Mouse (Mus musculus) intestine, embryonic 15.5 days (tissue): ENCODE results near the gene Gm7168. TPM values are rescaled to one million over a fixed set of nuclear protein-coding genes. Genes with fewer than 3 reads are reported as not detected.
"Not testable (repeated sequence)": the region's sequence is repeated elsewhere in the genome, so short reads cannot be mapped to it uniquely, and the experiment has no call there.

Experiments used
- ATAC-seq: fragments of 200-750 bp; cut with Nextera tagmentation; 2 replicates; pipeline ENCODE4 v1.8.0; 2017; ENCODE audit warnings: moderate TSS enrichment, moderate library complexity
- H3K27ac ChIP-seq: fragments of 300-500 bp; sonication (generic); 2 replicates; pipeline ENCODE4 v1.5.1; 2015; ENCODE audit warnings: mild to moderate bottlenecking, inconsistent platforms
- H3K27me3 ChIP-seq: fragments of 300-500 bp; sonication (generic); replicated peaks from 2 replicates; pipeline ENCODE4 v1.6.1; 2015; ENCODE audit warnings: inconsistent platforms
- H3K36me3 ChIP-seq: fragments of 300-500 bp; sonication (generic); 2 replicates; pipeline ENCODE4 v1.6.1; 2015; ENCODE audit warnings: inconsistent platforms
- H3K4me1 ChIP-seq: fragments of 300-500 bp; sonication (generic); replicated peaks from 2 replicates; pipeline ENCODE4 v1.6.1; 2015; ENCODE audit warnings: inconsistent platforms
- H3K4me2 ChIP-seq: fragments of 300-500 bp; sonication (generic); replicated peaks from 2 replicates; pipeline ENCODE4 v1.6.1; 2015; ENCODE audit warnings: mild to moderate bottlenecking, inconsistent platforms
- H3K4me3 ChIP-seq: fragments of 300-500 bp; sonication (generic); replicated peaks from 2 replicates; pipeline ENCODE4 v1.5.1; 2015; ENCODE audit warnings: inconsistent platforms
- H3K9ac ChIP-seq: fragments of 300-500 bp; sonication (generic); 2 replicates; pipeline ENCODE4 v1.6.1; 2015; ENCODE audit warnings: inconsistent platforms
- H3K9me3 ChIP-seq: fragments of 300-500 bp; sonication (generic); 2 replicates; pipeline ENCODE4 v1.6.1; 2016; ENCODE audit warnings: inconsistent platforms
- WGBS: fragments of 180-500 bp; shearing (Covaris S2); methylation state at CpG from one replicate; pipeline ENCODE4 v1.1.7; 2015; 5-methylcytosine and 5-hydroxymethylcytosine counted together
- polyA plus RNA-seq: library from polyadenylated mRNA; unstranded; fragments of >200 nt; fragmentation: Nextera tagmentation; extraction: Ambion mirVana; gene quantifications from 2 replicates; pipeline ENCODE4 v1.2.1, GENCODE M21; 2015

The Gm7168 gene
- polyA plus RNA-seq = not detected in 2 replicates

GRCm38 (mm10) chr17:13948073-13948472, at the start of gene Gm7168:
Gene Gm7168, plus strand, starts transcription at chr17:13948373.
- not testable (repeated sequence) for H3K4me2 ChIP-seq, H3K9me3 ChIP-seq, H3K36me3 ChIP-seq, H3K4me3 ChIP-seq, H3K9ac ChIP-seq, ATAC-seq, H3K4me1 ChIP-seq, H3K27ac ChIP-seq, H3K27me3 ChIP-seq
- WGBS = 81% methylated on average over 1 of the region's 2 CpGs

GRCm38 (mm10) chr17:13898838-13899237, 49.3 kb upstream of the Gm7168 start:
- Histone ChIP-seq H3K9ac (no peak overlapping the region), H3K4me2 (no peak overlapping the region), H3K27me3 (no peaks in the 10 kb centered on the region), H3K4me3 (no peak overlapping the region), H3K9me3 (no peaks in the 10 kb centered on the region), H3K4me1 (no peaks in the 10 kb centered on the region), H3K36me3 (peaks cover 9% of the 10 kb centered on the region; the same call in 1 of the 2 replicates), H3K27ac (no peak overlapping the region)
- ATAC-seq = no peak
- WGBS = 84% methylated on average over 17 of the region's 17 CpGs

- no peak for ATAC-seq
- Histone ChIP-seq H3K27me3 (no peaks in the 10 kb centered on the region), H3K9ac (no peak overlapping the region), H3K9me3 (no peaks in the 10 kb centered on the region), H3K36me3 (peaks cover 9% of the 10 kb centered on the region; the same call in 1 of the 2 replicates), H3K4me2 (no peak overlapping the region), H3K4me3 (no peak overlapping the region), H3K4me1 (no peaks in the 10 kb centered on the region), H3K27ac (no peak overlapping the region)
- 90% methylated on average over 7 of the region's 7 CpGs for WGBS
Observed at GRCm38 (mm10) chr17:13899241-13899640, 48.9 kb upstream of the Gm7168 start.

- H3K4me1 ChIP-seq = no peaks in the 10 kb centered on the region
- no peak overlapping the region for H3K27ac ChIP-seq
- H3K4me2 ChIP-seq = no peak overlapping the region
- H3K4me3 ChIP-seq = no peak overlapping the region
- H3K9me3 ChIP-seq = no peaks in the 10 kb centered on the region
- H3K27me3 ChIP-seq = no peaks in the 10 kb centered on the region
- 84% methylated on average over 8 of the region's 8 CpGs for WGBS
- ATAC-seq = no peak
- peaks cover 10% of the 10 kb centered on the region; the same call in 1 of the 2 replicates for H3K36me3 ChIP-seq
- no peak overlapping the region for H3K9ac ChIP-seq
Observed at GRCm38 (mm10) chr17:13903793-13904192, 44.4 kb upstream of the Gm7168 start.

- WGBS = 84% methylated on average over 5 of the region's 5 CpGs
- no peak for ATAC-seq
- no peak overlapping the region for H3K4me2 ChIP-seq
Observed at GRCm38 (mm10) chr17:13907082-13907481, 41.1 kb upstream of the Gm7168 start.

GRCm38 (mm10) chr17:13907681-13908080, 40.5 kb upstream of the Gm7168 start:
- no peak overlapping the region for H3K9ac ChIP-seq
- H3K27ac ChIP-seq = no peak overlapping the region
- WGBS = 89% methylated on average over 1 of the region's 1 CpGs
- no peak overlapping the region for H3K4me2 ChIP-seq
- H3K9me3 ChIP-seq = no peaks in the 10 kb centered on the region
- no peaks in the 10 kb centered on the region for H3K4me1 ChIP-seq
- H3K36me3 ChIP-seq = peaks cover 8% of the 10 kb centered on the region; the same call in 1 of the 2 replicates
- no peak overlapping the region for H3K4me3 ChIP-seq
- no peaks in the 10 kb centered on the region for H3K27me3 ChIP-seq
- no peak for ATAC-seq

More at GRCm38 (mm10) chr17:13907082-13907481, 41.1 kb upstream of the Gm7168 start:
- H3K27me3 ChIP-seq = no peaks in the 10 kb centered on the region
- H3K4me1 ChIP-seq = no peaks in the 10 kb centered on the region
- peaks cover 8% of the 10 kb centered on the region; the same call in 1 of the 2 replicates for H3K36me3 ChIP-seq
- no peak overlapping the region for H3K4me3 ChIP-seq
- no peak overlapping the region for H3K27ac ChIP-seq
- H3K9ac ChIP-seq = no peak overlapping the region
- H3K9me3 ChIP-seq = no peaks in the 10 kb centered on the region

GRCm38 (mm10) chr17:13913951-13914350, 34.2 kb upstream of the Gm7168 start:
- ATAC-seq = no peak
- no peak overlapping the region for H3K27ac ChIP-seq

GRCm38 (mm10) chr17:13914531-13914930, 33.6 kb upstream of the Gm7168 start:
- ATAC-seq = peak; percentile 61
- Histone ChIP-seq H3K27ac (peak overlapping the region; percentile 52), H3K4me1 (no peaks in the 10 kb centered on the region), H3K36me3 (no peaks in the 10 kb centered on the region), H3K4me2 (no peak overlapping the region), H3K4me3 (no peak overlapping the region), H3K9me3 (no peaks in the 10 kb centered on the region), H3K27me3 (no peaks in the 10 kb centered on the region), H3K9ac (no peak overlapping the region)
- WGBS = 63% methylated on average over 4 of the region's 4 CpGs

More at GRCm38 (mm10) chr17:13913951-13914350, 34.2 kb upstream of the Gm7168 start:
- Histone ChIP-seq H3K4me3 (no peak overlapping the region), H3K4me1 (no peaks in the 10 kb centered on the region), H3K9me3 (no peaks in the 10 kb centered on the region), H3K4me2 (no peak overlapping the region), H3K36me3 (no peaks in the 10 kb centered on the region), H3K9ac (no peak overlapping the region), H3K27me3 (no peaks in the 10 kb centered on the region)
- WGBS = 56% methylated on average over 4 of the region's 4 CpGs

- H3K9me3 ChIP-seq = no peaks in the 10 kb centered on the region
- no peaks in the 10 kb centered on the region for H3K4me1 ChIP-seq
- no peak overlapping the region for H3K4me3 ChIP-seq
- ATAC-seq = no peak
- no peaks in the 10 kb centered on the region for H3K27me3 ChIP-seq
- no peak overlapping the region for H3K9ac ChIP-seq
- no peak overlapping the region for H3K4me2 ChIP-seq
- no peaks in the 10 kb centered on the region for H3K36me3 ChIP-seq
- no peak overlapping the region for H3K27ac ChIP-seq
- 47% methylated on average over 2 of the region's 2 CpGs for WGBS
Observed at GRCm38 (mm10) chr17:13920771-13921170, 27.4 kb upstream of the Gm7168 start.

- no peak overlapping the region for H3K4me2 ChIP-seq
- no peak overlapping the region for H3K27ac ChIP-seq
- ATAC-seq = no peak
Observed at GRCm38 (mm10) chr17:13923418-13923817, 24.8 kb upstream of the Gm7168 start.

GRCm38 (mm10) chr17:13924588-13924987, 23.6 kb upstream of the Gm7168 start:
- Histone ChIP-seq H3K27ac (no peak overlapping the region), H3K9me3 (no peaks in the 10 kb centered on the region), H3K4me1 (no peaks in the 10 kb centered on the region), H3K9ac (no peak overlapping the region), H3K36me3 (no peaks in the 10 kb centered on the region), H3K4me3 (no peak overlapping the region), H3K27me3 (no peaks in the 10 kb centered on the region), H3K4me2 (no peak overlapping the region)
- no peak for ATAC-seq
- 88% methylated on average over 2 of the region's 2 CpGs for WGBS

More at GRCm38 (mm10) chr17:13923418-13923817, 24.8 kb upstream of the Gm7168 start:
- H3K4me3 ChIP-seq = no peak overlapping the region
- 62% methylated on average over 2 of the region's 2 CpGs for WGBS
- H3K27me3 ChIP-seq = no peaks in the 10 kb centered on the region
- H3K9ac ChIP-seq = no peak overlapping the region
- H3K36me3 ChIP-seq = no peaks in the 10 kb centered on the region
- no peaks in the 10 kb centered on the region for H3K9me3 ChIP-seq
- no peaks in the 10 kb centered on the region for H3K4me1 ChIP-seq

- Histone ChIP-seq H3K36me3 (no peaks in the 10 kb centered on the region), H3K27me3 (no peaks in the 10 kb centered on the region), H3K9ac (no peak overlapping the region), H3K9me3 (no peaks in the 10 kb centered on the region), H3K27ac (no peak overlapping the region), H3K4me2 (no peak overlapping the region), H3K4me3 (no peak overlapping the region), H3K4me1 (no peaks in the 10 kb centered on the region)
- whole genome bisulfite sequencing = 60% methylated on average over 3 of the region's 3 CpGs
- ATAC-seq = no peak
Observed at GRCm38 (mm10) chr17:13925931-13926330, 22.2 kb upstream of the Gm7168 start.

- Histone ChIP-seq H3K4me1 (no peaks in the 10 kb centered on the region), H3K4me2 (no peak overlapping the region), H3K27ac (no peak overlapping the region), H3K9ac (no peak overlapping the region), H3K27me3 (no peaks in the 10 kb centered on the region), H3K9me3 (no peaks in the 10 kb centered on the region), H3K36me3 (no peaks in the 10 kb centered on the region), H3K4me3 (no peak overlapping the region)
- WGBS = 81% methylated on average over 9 of the region's 9 CpGs
- ATAC-seq = no peak
Observed at GRCm38 (mm10) chr17:13930421-13930820, 17.8 kb upstream of the Gm7168 start.
